Mouse (Mus musculus): ENCODE measurements at regions not wholly inside any gene's neighbourhood (a gene's known extent, or its start where the extent isn't known, plus 50 kb on each side); places are given as distances from the start of the nearest gene placed in this dataset.

- H3K27ac ChIP-seq, result no peak overlapping the region
- ATAC-seq (replicated peaks; ENCODE audit: insufficient number of reproducible peaks, insufficient read depth, low FRiP score, low read depth), result no peak
- 84% methylated on average over 6 of the region's 6 CpGs for WGBS
- no peak overlapping the region for H3K4me3 ChIP-seq
- H3K27me3 ChIP-seq, result no peaks in the 10 kb centered on the region
- no peaks in the 10 kb centered on the region for H3K36me3 ChIP-seq
- no peak overlapping the region for H3K9ac ChIP-seq
- H3K9me3 ChIP-seq (replicated peaks), result no peaks in the 10 kb centered on the region
- H3K4me1 ChIP-seq (replicated peaks), result peaks cover 38% of the 10 kb centered on the region
- H3K4me2 ChIP-seq, result no peak overlapping the region
Observed at GRCm38 (mm10) chr12:25159091-25159490, 62.2 kb upstream of the Id2 start.

GRCm38 (mm10) chr12:25157238-25157637, 60.3 kb upstream of the Id2 start:
- Histone ChIP-seq H3K4me2 (no peak overlapping the region), H3K27ac (no peak overlapping the region), H3K36me3 (no peaks in the 10 kb centered on the region), H3K9ac (no peak overlapping the region), H3K27me3 (no peaks in the 10 kb centered on the region), H3K9me3 (replicated peaks) (no peaks in the 10 kb centered on the region), H3K4me1 (replicated peaks) (peaks cover 21% of the 10 kb centered on the region), H3K4me3 (no peak overlapping the region)
- no peak for ATAC-seq (replicated peaks; ENCODE audit: insufficient number of reproducible peaks, insufficient read depth, low FRiP score, low read depth)
- WGBS, result 78% methylated on average over 5 of the region's 5 CpGs

GRCm38 (mm10) chr12:25155396-25155795, 58.5 kb upstream of the Id2 start:
- H3K9me3 ChIP-seq (replicated peaks), result no peaks in the 10 kb centered on the region
- H3K4me2 ChIP-seq, result no peak overlapping the region
- H3K36me3 ChIP-seq, result no peaks in the 10 kb centered on the region
- 0 out of 2 replicates have a peak, but pooled peaks cover 7% of the 10 kb centered on the region for H3K4me1 ChIP-seq (replicated peaks)
- H3K4me3 ChIP-seq, result no peak overlapping the region
- no peak overlapping the region for H3K27ac ChIP-seq
- WGBS, result 46% methylated on average over 9 of the region's 9 CpGs
- H3K9ac ChIP-seq, result no peak overlapping the region
- H3K27me3 ChIP-seq, result no peaks in the 10 kb centered on the region
- ATAC-seq (replicated peaks; ENCODE audit: insufficient number of reproducible peaks, insufficient read depth, low FRiP score, low read depth), result no peak

GRCm38 (mm10) chr12:25148099-25148498, 51.2 kb upstream of the Id2 start:
- Histone ChIP-seq H3K4me1 (replicated peaks) (no peaks in the 10 kb centered on the region), H3K4me3 (no peak overlapping the region), H3K27ac (no peak overlapping the region), H3K4me2 (no peak overlapping the region), H3K36me3 (no peaks in the 10 kb centered on the region), H3K9ac (no peak overlapping the region), H3K9me3 (replicated peaks) (no peaks in the 10 kb centered on the region), H3K27me3 (no peaks in the 10 kb centered on the region)
- ATAC-seq (replicated peaks; ENCODE audit: insufficient number of reproducible peaks, insufficient read depth, low FRiP score, low read depth), result no peak
- 79% methylated on average over 6 of the region's 6 CpGs for WGBS
